Mouse (Mus musculus) megakaryocyte, embryonic 14.5 days (primary cell): ENCODE results near the gene Ptges2.

Source experiments
- FLI1 ChIP-seq: IDR thresholded peaks from 2 replicates; pipeline ENCODE4 v1.6.1; 2012; ENCODE audit warnings: low read length, inconsistent platforms, mixed read lengths
- GATA1 ChIP-seq: IDR thresholded peaks from 3 replicates; pipeline ENCODE4 v1.6.1; 2012; ENCODE audit warnings: mixed read lengths, low read length, inconsistent platforms, borderline replicate concordance

DNA sequence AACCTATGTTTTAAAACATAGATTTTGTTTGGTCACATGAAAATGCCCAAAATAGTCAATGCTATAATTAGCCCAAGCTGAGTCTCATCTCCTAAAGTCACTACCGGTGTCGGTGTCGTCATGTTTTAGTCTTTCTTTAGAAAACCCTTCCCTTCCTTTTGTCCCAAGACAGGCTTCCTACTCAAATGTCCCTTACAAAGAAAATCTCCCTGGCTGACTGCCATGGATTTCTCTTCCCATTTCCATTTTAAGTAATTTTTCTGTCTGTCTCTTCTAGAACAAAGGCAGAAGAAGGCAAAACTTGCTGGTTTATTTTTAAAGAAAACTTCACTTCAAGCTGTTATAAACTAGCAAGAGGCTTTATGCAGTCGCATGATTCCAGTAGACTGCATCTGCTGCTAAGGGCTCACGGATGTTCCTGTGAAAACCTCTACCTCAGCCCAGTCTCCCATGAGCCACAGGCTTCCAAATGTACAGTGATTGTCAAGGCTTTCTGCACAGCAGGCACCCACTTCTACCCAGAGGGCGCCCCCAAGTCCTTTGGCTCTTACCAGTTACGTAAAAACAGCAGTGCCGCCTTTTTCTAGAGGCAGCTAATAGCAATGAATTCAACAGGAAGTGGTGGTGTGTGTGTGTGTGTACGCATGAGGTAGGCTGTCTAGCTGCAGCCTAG, 51.7 kb downstream of the Ptges2 start:
- TF ChIP-seq GATA1 (no peak), FLI1 (peak; percentile 23; the same call in 1 of the 2 replicates)
